Mouse (Mus musculus): Measurements from ENCODE around the gene Glt28d2. TPM values are rescaled to one million over a fixed set of nuclear protein-coding genes. Genes with fewer than 3 reads are reported as not detected.

Glt28d2 gene
- polyA plus RNA-seq, 1 experiment from 2014 or later: 3.8 TPM

DNA sequence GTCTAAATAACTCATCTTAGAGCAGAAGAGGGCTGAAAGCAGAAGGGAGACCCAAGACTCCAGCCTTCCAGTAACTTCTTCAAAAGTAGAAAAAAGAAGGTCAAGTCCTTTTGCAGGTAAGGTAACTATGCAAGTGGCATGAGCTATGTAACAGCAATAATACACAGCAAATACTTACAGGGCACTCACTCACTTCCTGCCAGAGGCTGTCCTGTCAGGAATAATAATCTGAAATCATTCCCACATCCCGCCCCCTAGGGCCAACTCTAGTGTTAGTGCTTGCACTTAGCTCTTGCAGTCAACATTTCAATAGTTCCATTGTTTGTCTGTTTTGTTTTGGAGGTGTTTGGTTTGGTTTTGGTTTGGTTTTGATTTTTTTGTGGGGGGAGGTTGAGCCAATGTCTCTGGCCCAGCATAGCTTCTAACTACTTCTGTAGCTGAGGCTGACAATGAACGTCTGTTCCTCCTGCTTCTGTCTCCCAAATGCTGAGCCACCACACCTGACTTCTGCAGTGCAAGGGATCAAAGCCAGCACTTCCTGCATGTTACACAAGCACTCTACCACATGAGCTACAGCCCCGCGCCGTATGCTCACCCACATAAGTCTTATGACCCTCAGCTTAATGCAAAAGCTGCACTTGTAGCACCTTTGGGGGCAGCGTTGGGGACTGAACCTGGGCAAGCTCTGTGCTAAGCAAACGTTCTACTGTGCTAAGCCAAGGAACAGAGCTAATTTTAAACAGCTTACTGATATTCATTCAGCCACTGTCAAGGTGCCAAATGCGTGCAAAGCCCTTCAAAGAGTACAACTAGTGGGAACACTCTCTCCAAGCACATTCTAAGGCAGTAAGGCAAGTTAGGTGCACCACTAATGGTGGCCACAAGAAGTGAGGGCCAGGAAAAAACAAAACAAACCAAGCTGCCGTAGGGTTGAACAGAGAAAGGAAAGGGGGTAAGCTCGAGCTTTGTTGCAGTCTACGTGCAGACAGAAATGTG is 28.9 kb downstream of the Glt28d2 start:
- Histone ChIP-seq H3K27me3 (ENCODE audit: control insufficient read depth, insufficient read depth, low read length) (no peaks in the 10 kb centered on the region), H3K27ac (ENCODE audit: low read length) (no peak overlapping the region), H3K4me3 (replicated peaks; ENCODE audit: low read length) (no peak overlapping the region), H3K4me1 (ENCODE audit: control insufficient read depth, insufficient read depth, low read length) (no peaks in the 10 kb centered on the region), H3K4me2 (ENCODE audit: low read depth, low read length) (no peak overlapping the region), H3K36me3 (ENCODE audit: control insufficient read depth, insufficient read depth, low read length) (no peaks in the 10 kb centered on the region), H3K9me3 (replicated peaks; ENCODE audit: control insufficient read depth, low read length) (no peaks in the 10 kb centered on the region), H3K9ac (ENCODE audit: low read length) (no peak overlapping the region)
- no peak; the same call in 1 of the 2 replicates for ATAC-seq (ENCODE audit: insufficient read depth, low FRiP score)
- 49% methylated on average over 11 of the region's 11 CpGs for WGBS

DNA sequence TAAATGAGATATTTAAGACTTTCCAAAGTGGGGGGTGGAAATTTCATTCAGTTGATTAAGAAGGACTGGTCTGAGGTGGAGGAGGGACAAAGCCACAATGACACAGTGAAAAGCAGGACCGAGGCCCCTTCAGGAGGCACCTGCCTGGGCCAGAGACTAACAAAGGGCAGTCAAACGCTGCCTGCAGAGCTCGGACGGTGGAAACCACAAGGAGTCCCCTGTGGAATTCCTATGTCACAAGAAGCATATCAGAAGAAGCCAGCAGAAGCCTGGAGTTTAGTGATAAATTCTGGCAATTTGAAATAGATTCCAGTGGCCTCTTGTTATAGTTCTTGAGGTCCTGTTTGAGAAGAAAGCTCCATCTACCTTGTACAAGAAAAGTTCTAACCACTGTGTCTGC is 30.2 kb downstream of the Glt28d2 start:
- no peak overlapping the region for H3K9ac ChIP-seq (ENCODE audit: low read length)
- no peak overlapping the region for H3K27ac ChIP-seq (ENCODE audit: low read length)
- H3K27me3 ChIP-seq (ENCODE audit: control insufficient read depth, insufficient read depth, low read length): no peaks in the 10 kb centered on the region
- H3K4me2 ChIP-seq (ENCODE audit: low read depth, low read length): no peak overlapping the region
- ATAC-seq (ENCODE audit: insufficient read depth, low FRiP score): no peak
- H3K9me3 ChIP-seq (replicated peaks; ENCODE audit: control insufficient read depth, low read length): no peaks in the 10 kb centered on the region
- H3K4me3 ChIP-seq (replicated peaks; ENCODE audit: low read length): no peak overlapping the region
- 47% methylated on average over 4 of the region's 4 CpGs for WGBS
- H3K4me1 ChIP-seq (ENCODE audit: control insufficient read depth, insufficient read depth, low read length): no peaks in the 10 kb centered on the region
- H3K36me3 ChIP-seq (ENCODE audit: control insufficient read depth, insufficient read depth, low read length): no peaks in the 10 kb centered on the region

GRCm38 (mm10) chr3:85855947-85856346 is 31.4 kb downstream of the Glt28d2 start:
- no peak for ATAC-seq (ENCODE audit: insufficient read depth, low FRiP score)
- no peaks in the 10 kb centered on the region for H3K4me1 ChIP-seq (ENCODE audit: control insufficient read depth, insufficient read depth, low read length)
- no peak overlapping the region for H3K27ac ChIP-seq (ENCODE audit: low read length)
- H3K36me3 ChIP-seq (ENCODE audit: control insufficient read depth, insufficient read depth, low read length): no peaks in the 10 kb centered on the region
- no peaks in the 10 kb centered on the region for H3K9me3 ChIP-seq (replicated peaks; ENCODE audit: control insufficient read depth, low read length)
- no peak overlapping the region for H3K4me2 ChIP-seq (ENCODE audit: low read depth, low read length)
- H3K9ac ChIP-seq (ENCODE audit: low read length): no peak overlapping the region
- WGBS: 81% methylated on average over 5 of the region's 5 CpGs
- no peaks in the 10 kb centered on the region for H3K27me3 ChIP-seq (ENCODE audit: control insufficient read depth, insufficient read depth, low read length)
- no peak overlapping the region for H3K4me3 ChIP-seq (replicated peaks; ENCODE audit: low read length)

DNA sequence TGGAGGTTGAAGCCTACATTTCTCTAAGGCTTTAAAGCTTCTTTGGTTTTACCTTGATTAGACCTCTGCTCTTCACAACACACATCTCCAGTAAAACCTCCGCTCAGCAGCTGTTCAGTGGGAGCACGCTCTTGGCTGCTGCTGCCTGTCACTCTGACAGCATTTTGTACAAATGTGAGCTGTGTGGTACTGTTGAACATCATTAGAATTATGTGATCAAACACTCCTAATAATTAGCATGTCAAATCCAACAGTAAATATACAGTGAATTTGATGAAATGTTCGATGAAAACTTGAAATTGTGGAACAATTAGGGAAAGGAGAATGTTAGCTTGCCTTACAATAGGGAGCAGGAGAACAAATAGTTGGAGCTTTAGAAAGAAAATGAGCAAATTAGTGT is 32.3 kb downstream of the Glt28d2 start:
- no peak overlapping the region for H3K27ac ChIP-seq (ENCODE audit: low read length)
- no peaks in the 10 kb centered on the region for H3K36me3 ChIP-seq (ENCODE audit: control insufficient read depth, insufficient read depth, low read length)
- 83% methylated on average over 3 of the region's 3 CpGs for WGBS
- no peak for ATAC-seq (ENCODE audit: insufficient read depth, low FRiP score)
- H3K4me3 ChIP-seq (replicated peaks; ENCODE audit: low read length): no peak overlapping the region
- no peaks in the 10 kb centered on the region for H3K4me1 ChIP-seq (ENCODE audit: control insufficient read depth, insufficient read depth, low read length)
- no peaks in the 10 kb centered on the region for H3K9me3 ChIP-seq (replicated peaks; ENCODE audit: control insufficient read depth, low read length)
- H3K27me3 ChIP-seq (ENCODE audit: control insufficient read depth, insufficient read depth, low read length): no peaks in the 10 kb centered on the region
- H3K9ac ChIP-seq (ENCODE audit: low read length): no peak overlapping the region
- no peak overlapping the region for H3K4me2 ChIP-seq (ENCODE audit: low read depth, low read length)

GRCm38 (mm10) chr3:85854143-85854542 is 33.2 kb downstream of the Glt28d2 start:
- no peak overlapping the region for H3K4me3 ChIP-seq (replicated peaks; ENCODE audit: low read length)
- H3K4me2 ChIP-seq (ENCODE audit: low read depth, low read length): no peak overlapping the region
- H3K36me3 ChIP-seq (ENCODE audit: control insufficient read depth, insufficient read depth, low read length): no peaks in the 10 kb centered on the region
- H3K27me3 ChIP-seq (ENCODE audit: control insufficient read depth, insufficient read depth, low read length): no peaks in the 10 kb centered on the region
- no peaks in the 10 kb centered on the region for H3K9me3 ChIP-seq (replicated peaks; ENCODE audit: control insufficient read depth, low read length)
- no peak for ATAC-seq (ENCODE audit: insufficient read depth, low FRiP score)
- 88% methylated on average over 6 of the region's 6 CpGs for WGBS
- no peaks in the 10 kb centered on the region for H3K4me1 ChIP-seq (ENCODE audit: control insufficient read depth, insufficient read depth, low read length)
- no peak overlapping the region for H3K27ac ChIP-seq (ENCODE audit: low read length)
- H3K9ac ChIP-seq (ENCODE audit: low read length): no peak overlapping the region

- H3K27me3 ChIP-seq (ENCODE audit: control insufficient read depth, insufficient read depth, low read length): no peaks in the 10 kb centered on the region
- no peak overlapping the region for H3K4me2 ChIP-seq (ENCODE audit: low read depth, low read length)
- H3K27ac ChIP-seq (ENCODE audit: low read length): no peak overlapping the region
- H3K9ac ChIP-seq (ENCODE audit: low read length): no peak overlapping the region
- no peaks in the 10 kb centered on the region for H3K36me3 ChIP-seq (ENCODE audit: control insufficient read depth, insufficient read depth, low read length)
- H3K4me1 ChIP-seq (ENCODE audit: control insufficient read depth, insufficient read depth, low read length): no peaks in the 10 kb centered on the region
- no peaks in the 10 kb centered on the region for H3K9me3 ChIP-seq (replicated peaks; ENCODE audit: control insufficient read depth, low read length)
- ATAC-seq (ENCODE audit: insufficient read depth, low FRiP score): no peak
- H3K4me3 ChIP-seq (replicated peaks; ENCODE audit: low read length): no peak overlapping the region
- WGBS: 72% methylated on average over 4 of the region's 4 CpGs
These were observed 33.6 kb downstream of the Glt28d2 start for GRCm38 (mm10) chr3:85853715-85854114.

DNA sequence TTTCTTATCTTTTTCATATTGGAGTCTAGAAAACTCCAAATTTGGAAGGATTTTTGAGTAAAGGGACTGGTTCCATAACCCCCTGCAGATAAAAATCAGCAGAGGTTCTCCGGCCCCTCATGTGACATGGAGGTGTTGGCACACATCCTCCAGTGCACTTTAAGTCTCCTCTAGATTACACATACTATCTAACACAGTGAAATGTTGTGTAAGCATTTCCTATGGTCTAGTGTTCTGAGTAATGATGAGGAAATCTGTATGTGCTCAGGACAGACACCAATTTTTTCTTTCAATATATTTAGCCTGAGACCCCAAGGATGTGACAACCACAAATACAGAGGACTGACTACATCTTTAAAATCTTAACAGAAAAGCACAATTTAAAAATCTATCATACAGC is 37.2 kb downstream of the Glt28d2 start:
- Histone ChIP-seq H3K9me3 (replicated peaks; ENCODE audit: control insufficient read depth, low read length) (no peaks in the 10 kb centered on the region), H3K27me3 (ENCODE audit: control insufficient read depth, insufficient read depth, low read length) (no peaks in the 10 kb centered on the region), H3K4me1 (ENCODE audit: control insufficient read depth, insufficient read depth, low read length) (no peaks in the 10 kb centered on the region), H3K9ac (ENCODE audit: low read length) (no peak overlapping the region), H3K4me3 (replicated peaks; ENCODE audit: low read length) (no peak overlapping the region), H3K27ac (ENCODE audit: low read length) (no peak overlapping the region), H3K36me3 (ENCODE audit: control insufficient read depth, insufficient read depth, low read length) (no peaks in the 10 kb centered on the region), H3K4me2 (ENCODE audit: low read depth, low read length) (no peak overlapping the region)
- no peak for ATAC-seq (ENCODE audit: insufficient read depth, low FRiP score)
- 75% methylated on average over 1 of the region's 1 CpGs for WGBS

DNA sequence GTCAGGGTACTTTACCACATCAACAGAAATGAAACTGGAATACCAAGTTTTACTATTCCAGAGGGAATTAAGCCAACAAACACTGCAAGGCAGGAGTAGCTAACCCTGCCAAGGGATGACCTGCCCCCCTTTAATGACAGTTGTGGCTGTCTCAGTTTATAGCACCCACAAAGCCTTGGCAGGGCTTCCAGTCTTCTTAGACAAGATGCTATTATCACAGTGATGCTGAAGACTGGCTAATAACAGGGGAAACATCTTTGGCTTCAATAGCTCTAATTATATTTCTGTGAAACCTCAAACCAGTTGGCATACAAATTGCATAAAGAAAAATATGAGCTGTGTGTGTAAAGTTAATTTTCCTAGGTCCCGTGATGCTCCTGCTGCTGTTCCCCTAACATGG is 41.0 kb downstream of the Glt28d2 start:
- WGBS: 93% methylated on average over 1 of the region's 1 CpGs

DNA sequence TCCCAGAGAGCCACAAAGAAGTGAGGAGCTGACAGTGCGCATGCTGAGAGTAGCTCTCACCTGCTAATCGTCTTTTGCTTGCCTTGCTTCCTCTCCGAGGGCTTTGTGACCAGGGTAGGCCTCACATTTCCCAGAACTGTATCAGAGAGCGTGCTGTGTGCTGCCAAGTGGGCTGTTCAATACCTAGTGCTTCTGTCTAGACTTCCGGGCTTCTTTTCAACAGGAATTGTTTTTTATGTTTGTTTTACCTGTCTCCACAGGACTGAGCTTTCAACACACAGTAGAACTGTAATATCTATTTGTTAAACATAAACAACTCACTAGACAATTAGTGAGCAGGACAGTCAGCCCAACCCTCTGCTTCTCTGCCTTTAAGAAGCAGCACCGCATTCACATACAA is 42.0 kb downstream of the Glt28d2 start:
- no peaks in the 10 kb centered on the region for H3K36me3 ChIP-seq (ENCODE audit: control insufficient read depth, insufficient read depth, low read length)
- no peaks in the 10 kb centered on the region for H3K27me3 ChIP-seq (ENCODE audit: control insufficient read depth, insufficient read depth, low read length)
- H3K4me3 ChIP-seq (replicated peaks; ENCODE audit: low read length): no peak overlapping the region
- H3K4me2 ChIP-seq (ENCODE audit: low read depth, low read length): no peak overlapping the region
- H3K27ac ChIP-seq (ENCODE audit: low read length): no peak overlapping the region
- H3K4me1 ChIP-seq (ENCODE audit: control insufficient read depth, insufficient read depth, low read length): peaks cover 13% of the 10 kb centered on the region
- no peaks in the 10 kb centered on the region for H3K9me3 ChIP-seq (replicated peaks; ENCODE audit: control insufficient read depth, low read length)
- ATAC-seq (ENCODE audit: insufficient read depth, low FRiP score): no peak
- WGBS: 57% methylated on average over 6 of the region's 6 CpGs
- H3K9ac ChIP-seq (ENCODE audit: low read length): no peak overlapping the region

More for the DNA sequence above, 41.0 kb downstream of the Glt28d2 start:
- no peak overlapping the region for H3K27ac ChIP-seq (ENCODE audit: low read length)
- no peak for ATAC-seq (ENCODE audit: insufficient read depth, low FRiP score)
- H3K9ac ChIP-seq (ENCODE audit: low read length): no peak overlapping the region
- no peaks in the 10 kb centered on the region for H3K36me3 ChIP-seq (ENCODE audit: control insufficient read depth, insufficient read depth, low read length)
- H3K4me3 ChIP-seq (replicated peaks; ENCODE audit: low read length): no peak overlapping the region
- H3K4me1 ChIP-seq (ENCODE audit: control insufficient read depth, insufficient read depth, low read length): peaks cover 13% of the 10 kb centered on the region
- no peak overlapping the region for H3K4me2 ChIP-seq (ENCODE audit: low read depth, low read length)
- H3K9me3 ChIP-seq (replicated peaks; ENCODE audit: control insufficient read depth, low read length): no peaks in the 10 kb centered on the region
- no peaks in the 10 kb centered on the region for H3K27me3 ChIP-seq (ENCODE audit: control insufficient read depth, insufficient read depth, low read length)
